Mouse (Mus musculus) erythroblast, embryonic 14.5 days (primary cell): Measurements from ENCODE around the gene Usp35. TPM values are rescaled to one million over a fixed set of nuclear protein-coding genes. Genes with fewer than 3 reads are reported as not detected.

Experiments used
- H3K27me3 ChIP-seq: 2 replicates; pipeline ENCODE4 v1.6.1; 2012; ENCODE audit warnings: inconsistent platforms; ENCODE audit not compliant: control insufficient read depth
- H3K36me3 ChIP-seq: 2 replicates; pipeline ENCODE4 v1.6.1; 2012; ENCODE audit warnings: mild to moderate bottlenecking, inconsistent platforms; ENCODE audit not compliant: control insufficient read depth
- H3K4me1 ChIP-seq: 2 replicates; pipeline ENCODE4 v1.6.1; 2012; ENCODE audit warnings: inconsistent platforms; ENCODE audit not compliant: control insufficient read depth
- H3K4me3 ChIP-seq: replicated peaks from 2 replicates; pipeline ENCODE3; 2012; ENCODE audit warnings: moderate library complexity, mild to moderate bottlenecking, inconsistent platforms
- H3K9me3 ChIP-seq: 2 replicates; pipeline ENCODE4 v1.6.1; 2012; ENCODE audit warnings: low read length, inconsistent platforms, mixed read lengths; ENCODE audit not compliant: control insufficient read depth
- GATA1 ChIP-seq: IDR thresholded peaks from 2 replicates; pipeline ENCODE4 v1.6.1; 2012; ENCODE audit warnings: low read length, inconsistent platforms, mixed read lengths
- TAL1 ChIP-seq: IDR thresholded peaks from 3 replicates; pipeline ENCODE4 v1.6.1; 2012; ENCODE audit warnings: low read length, inconsistent platforms, mixed read lengths
- polyA plus RNA-seq: library from polyadenylated mRNA; stranded (reverse); fragments of >175 nt; gene quantifications from 2 replicates; pipeline ENCODE4 v1.2.3, GENCODE M21; 2012

Usp35 gene
- polyA plus RNA-seq, 1 experiment: 0.02 TPM

GRCm38 (mm10) chr7:97327376-97327775 is 4.4 kb downstream of the Usp35 start:
- peaks cover 43% of the 10 kb centered on the region for H3K27me3 ChIP-seq
- H3K4me1 ChIP-seq: peaks cover 15% of the 10 kb centered on the region
- H3K9me3 ChIP-seq: no peaks in the 10 kb centered on the region; the same call in 1 of the 2 replicates
- no peaks in the 10 kb centered on the region for H3K36me3 ChIP-seq
- no peak overlapping the region for H3K4me3 ChIP-seq
- TF ChIP-seq GATA1: no peak
- TF ChIP-seq TAL1: no peak

GRCm38 (mm10) chr7:97325156-97325985 is 6.4 kb downstream of the Usp35 start:
- TF ChIP-seq TAL1: no peak
- no peak for TF ChIP-seq GATA1
- no peaks in the 10 kb centered on the region for H3K36me3 ChIP-seq
- H3K4me1 ChIP-seq: no peaks in the 10 kb centered on the region
- no peak overlapping the region for H3K4me3 ChIP-seq
- no peaks in the 10 kb centered on the region; the same call in 1 of the 2 replicates for H3K9me3 ChIP-seq
- peaks cover 38% of the 10 kb centered on the region for H3K27me3 ChIP-seq

- H3K9me3 ChIP-seq: no peaks in the 10 kb centered on the region; the same call in 1 of the 2 replicates
- H3K4me3 ChIP-seq: no peak overlapping the region
- H3K4me1 ChIP-seq: no peaks in the 10 kb centered on the region
- H3K36me3 ChIP-seq: no peaks in the 10 kb centered on the region
- H3K27me3 ChIP-seq: peaks cover 38% of the 10 kb centered on the region
- no peak for TF ChIP-seq GATA1
- no peak for TF ChIP-seq TAL1
These were observed 7.5 kb downstream of the Usp35 start for GRCm38 (mm10) chr7:97324342-97324741.

- H3K27me3 ChIP-seq: no peaks in the 10 kb centered on the region
- no peaks in the 10 kb centered on the region for H3K4me1 ChIP-seq
- TF ChIP-seq GATA1: no peak
- no peak for TF ChIP-seq TAL1
- H3K4me3 ChIP-seq: no peak overlapping the region
- no peaks in the 10 kb centered on the region for H3K9me3 ChIP-seq
- no peaks in the 10 kb centered on the region for H3K36me3 ChIP-seq
These were observed 14.1 kb downstream of the Usp35 start for GRCm38 (mm10) chr7:97317706-97318105.

- TF ChIP-seq TAL1 (no peak), GATA1 (no peak)
- Histone ChIP-seq H3K36me3 (no peaks in the 10 kb centered on the region), H3K27me3 (no peaks in the 10 kb centered on the region), H3K4me3 (no peak overlapping the region), H3K9me3 (no peaks in the 10 kb centered on the region), H3K4me1 (no peaks in the 10 kb centered on the region; the same call in 1 of the 2 replicates)
These were observed 16.2 kb downstream of the Usp35 start for GRCm38 (mm10) chr7:97315656-97316055.

GRCm38 (mm10) chr7:97314646-97315045 is 17.2 kb downstream of the Usp35 start:
- Histone ChIP-seq H3K36me3 (no peaks in the 10 kb centered on the region), H3K4me1 (no peaks in the 10 kb centered on the region; the same call in 1 of the 2 replicates), H3K9me3 (no peaks in the 10 kb centered on the region), H3K27me3 (no peaks in the 10 kb centered on the region), H3K4me3 (no peak overlapping the region)
- no peak for TF ChIP-seq TAL1
- no peak for TF ChIP-seq GATA1

- Histone ChIP-seq H3K9me3 (no peaks in the 10 kb centered on the region), H3K36me3 (peaks cover 2% of the 10 kb centered on the region), H3K4me3 (no peak overlapping the region), H3K27me3 (no peaks in the 10 kb centered on the region), H3K4me1 (no peaks in the 10 kb centered on the region; the same call in 1 of the 2 replicates)
- TF ChIP-seq TAL1: no peak
- TF ChIP-seq GATA1: no peak
These were observed 18.3 kb downstream of the Usp35 start for GRCm38 (mm10) chr7:97313364-97313995.

GRCm38 (mm10) chr7:97312856-97313255 is 19.0 kb downstream of the Usp35 start:
- Histone ChIP-seq H3K27me3 (no peaks in the 10 kb centered on the region), H3K4me3 (no peak overlapping the region), H3K36me3 (peaks cover 4% of the 10 kb centered on the region), H3K4me1 (no peaks in the 10 kb centered on the region; the same call in 1 of the 2 replicates), H3K9me3 (no peaks in the 10 kb centered on the region)
- TF ChIP-seq GATA1 (no peak), TAL1 (no peak)

- H3K36me3 ChIP-seq: peaks cover 4% of the 10 kb centered on the region
- H3K27me3 ChIP-seq: no peaks in the 10 kb centered on the region
These were observed 19.6 kb downstream of the Usp35 start for GRCm38 (mm10) chr7:97312196-97312595.

More at GRCm38 (mm10) chr7:97312196-97312595, 19.6 kb downstream of the Usp35 start:
- H3K9me3 ChIP-seq: no peaks in the 10 kb centered on the region
- H3K4me3 ChIP-seq: no peak overlapping the region
- no peaks in the 10 kb centered on the region; the same call in 1 of the 2 replicates for H3K4me1 ChIP-seq
- TF ChIP-seq GATA1: no peak
- TF ChIP-seq TAL1: no peak
